Mouse (Mus musculus): ENCODE results near the gene Zfp978. TPM values are rescaled to one million over a fixed set of nuclear protein-coding genes. Genes with fewer than 3 reads are reported as not detected.
"Not testable (repeated sequence)": the region's sequence is repeated elsewhere in the genome, so short reads cannot be mapped to it uniquely, and the experiment has no call there.

Gene Zfp978
- polyA plus RNA-seq, 2 experiments from 2014 or later: not detected

DNA sequence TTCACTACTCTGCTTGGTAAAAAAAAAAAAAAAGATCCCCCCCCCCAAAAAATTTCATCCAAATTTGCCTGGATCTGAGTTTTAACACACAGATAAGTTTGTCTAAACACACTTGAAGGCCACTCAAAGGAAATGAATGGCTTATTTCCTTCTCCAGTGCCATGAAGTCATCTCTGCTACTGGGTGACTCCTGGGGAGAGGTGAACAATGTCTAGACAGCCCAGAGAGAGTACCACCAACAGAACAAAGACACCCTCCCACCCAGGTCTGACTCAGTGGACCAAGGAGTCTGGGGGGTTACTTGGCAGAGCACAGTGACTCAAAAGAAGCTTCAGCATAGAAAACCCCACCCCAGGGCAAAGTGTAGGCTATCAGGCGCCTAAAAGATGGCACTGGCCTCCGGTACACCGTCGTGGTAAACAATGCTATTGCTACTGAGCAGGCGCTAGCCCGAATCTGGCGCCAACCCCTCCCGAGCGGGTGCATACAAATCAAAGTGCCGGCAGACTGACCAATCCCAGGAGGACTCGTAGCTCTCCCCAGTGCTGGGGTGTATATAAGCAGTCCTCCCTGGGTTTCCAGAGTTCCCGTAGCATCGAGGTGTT, 9.6 kb upstream of the Zfp978 start:
- ATAC-seq: not testable (repeated sequence)

GRCm38 (mm10) chr4:147353626-147354025, 7.5 kb upstream of the Zfp978 start:
- ATAC-seq: not testable (repeated sequence)

DNA sequence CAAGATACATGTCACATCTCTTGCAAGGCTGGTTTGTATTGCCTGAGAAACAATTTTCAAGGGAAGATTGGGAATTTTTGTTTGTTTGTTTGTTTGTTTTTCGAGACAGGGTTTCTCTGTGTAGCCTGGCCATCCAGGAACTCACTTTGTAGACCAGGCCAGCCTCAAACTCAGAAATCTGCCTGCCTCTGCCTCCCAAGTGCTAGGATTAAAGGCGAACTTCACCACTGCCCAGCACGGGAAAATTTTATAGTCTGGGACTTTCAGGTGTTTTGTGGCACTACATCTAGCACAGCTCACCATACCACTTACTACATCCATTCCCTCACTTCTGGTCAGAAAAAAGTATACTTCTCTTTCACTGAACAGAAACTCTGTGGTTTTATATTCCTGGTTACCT, 5.1 kb upstream of the Zfp978 start:
- ATAC-seq: not testable (repeated sequence)

GRCm38 (mm10) chr4:147357195-147357594, 3.9 kb upstream of the Zfp978 start:
- not testable (repeated sequence) for ATAC-seq

DNA sequence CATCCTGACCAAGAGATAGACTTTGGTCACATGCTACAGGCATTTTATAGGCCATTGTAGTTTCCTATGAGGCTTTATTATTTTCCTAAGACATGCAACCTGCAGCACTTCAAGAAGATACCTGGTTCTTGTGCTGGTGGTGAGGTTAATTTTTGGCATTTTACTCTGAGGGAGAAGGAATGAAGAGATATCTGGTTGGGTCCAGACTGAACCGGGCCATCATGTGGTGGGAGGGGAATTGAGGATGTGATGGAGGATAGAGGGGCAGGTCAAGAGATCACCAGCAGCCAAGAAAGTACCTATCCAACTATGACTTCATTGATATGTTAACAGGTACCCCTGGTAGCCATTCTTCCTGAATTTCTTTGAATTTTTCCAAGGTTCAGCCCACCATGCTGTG, 769 bp downstream of the Zfp978 start:
- not testable (repeated sequence) for ATAC-seq

DNA sequence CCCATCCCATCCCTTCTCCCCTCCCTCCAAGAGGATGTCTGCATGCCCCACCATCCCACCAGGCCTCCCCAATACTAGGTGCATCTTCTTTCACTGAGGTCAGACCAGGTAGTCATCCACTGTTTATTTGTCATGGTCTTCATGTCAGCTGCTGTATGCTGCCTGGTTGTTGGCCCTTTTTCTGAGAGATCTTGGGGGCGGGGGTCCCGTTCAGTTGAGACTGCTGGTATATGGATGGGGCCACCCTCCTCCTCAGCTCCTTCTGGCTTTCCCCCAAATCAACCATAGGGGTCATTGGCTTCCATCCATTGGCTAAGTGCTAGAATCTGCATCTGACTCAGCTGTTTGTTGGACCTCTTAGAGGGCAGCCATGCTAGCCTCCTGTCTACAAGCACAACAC, 8.5 kb downstream of the Zfp978 start:
- ATAC-seq: not testable (repeated sequence)

- ATAC-seq: not testable (repeated sequence)
Measured at GRCm38 (mm10) chr4:147383199-147383598, 22.1 kb downstream of the Zfp978 start.

- ATAC-seq: not testable (repeated sequence)
Measured at GRCm38 (mm10) chr4:147397201-147397600, 36.1 kb downstream of the Zfp978 start.

- ATAC-seq: not testable (repeated sequence)
Measured at GRCm38 (mm10) chr4:147397934-147398682, 37.0 kb downstream of the Zfp978 start.

- not testable (repeated sequence) for ATAC-seq
Measured at GRCm38 (mm10) chr4:147398741-147399140, 37.6 kb downstream of the Zfp978 start.

DNA sequence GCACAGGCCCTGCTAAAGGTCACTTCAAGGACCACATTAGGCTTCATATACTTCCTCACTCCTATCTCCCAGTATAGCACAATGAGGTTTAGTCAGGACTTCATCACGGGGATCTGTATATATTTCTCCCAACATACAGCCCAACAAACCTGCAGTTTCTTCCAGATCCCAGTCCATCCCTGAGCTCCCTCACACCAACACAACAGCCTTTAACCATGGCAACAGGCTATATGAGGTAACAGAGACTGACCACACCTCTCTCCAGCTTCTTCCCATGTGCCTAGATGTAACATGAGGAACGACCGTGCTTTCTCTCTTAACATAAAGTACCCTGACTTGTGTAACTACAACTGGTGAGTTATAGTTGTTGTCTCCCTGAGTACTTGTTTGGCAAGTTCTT, 38.4 kb downstream of the Zfp978 start:
- not testable (repeated sequence) for ATAC-seq

DNA sequence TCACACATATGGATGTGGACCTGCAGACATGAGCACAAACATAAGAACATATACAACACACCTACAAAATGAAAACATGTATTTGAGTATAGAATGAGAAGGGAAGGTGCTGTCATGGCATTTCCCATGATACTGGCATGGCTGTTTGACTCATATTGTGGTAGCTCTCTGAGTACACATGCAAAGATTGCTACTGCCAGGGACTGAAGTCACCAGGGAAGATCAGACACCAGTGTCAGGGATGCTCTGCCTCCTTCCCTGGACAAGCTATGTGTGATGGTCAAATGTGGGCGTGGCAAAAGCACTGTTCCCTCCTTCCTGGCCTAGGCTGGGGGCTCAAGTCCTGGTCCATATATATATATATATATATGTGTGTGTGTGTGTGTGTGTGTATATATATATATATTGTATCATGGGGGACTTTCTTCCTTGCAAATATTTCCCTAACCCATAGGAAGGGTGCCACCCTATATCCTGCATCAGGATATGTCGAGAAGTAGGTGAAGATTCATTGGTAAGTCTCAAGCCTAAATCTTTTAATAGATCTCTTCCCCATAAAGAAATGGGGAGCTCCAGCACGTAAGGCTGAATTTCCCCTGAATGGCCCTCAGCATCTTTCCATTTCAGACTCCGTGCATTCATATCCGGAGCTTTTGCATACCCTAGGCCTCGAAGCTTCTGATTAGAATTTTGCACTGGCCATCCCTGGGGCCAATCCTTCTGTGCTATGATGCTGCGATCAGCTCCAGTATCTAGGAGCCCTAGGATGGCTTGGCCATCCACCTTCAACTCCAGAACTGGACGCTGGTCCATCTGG, 39.1 kb downstream of the Zfp978 start:
- ATAC-seq: not testable (repeated sequence)

- not testable (repeated sequence) for ATAC-seq
Measured at GRCm38 (mm10) chr4:147400848-147401715, 40.0 kb downstream of the Zfp978 start.

- ATAC-seq: not testable (repeated sequence)
Measured at GRCm38 (mm10) chr4:147401736-147402506, 40.8 kb downstream of the Zfp978 start.

DNA sequence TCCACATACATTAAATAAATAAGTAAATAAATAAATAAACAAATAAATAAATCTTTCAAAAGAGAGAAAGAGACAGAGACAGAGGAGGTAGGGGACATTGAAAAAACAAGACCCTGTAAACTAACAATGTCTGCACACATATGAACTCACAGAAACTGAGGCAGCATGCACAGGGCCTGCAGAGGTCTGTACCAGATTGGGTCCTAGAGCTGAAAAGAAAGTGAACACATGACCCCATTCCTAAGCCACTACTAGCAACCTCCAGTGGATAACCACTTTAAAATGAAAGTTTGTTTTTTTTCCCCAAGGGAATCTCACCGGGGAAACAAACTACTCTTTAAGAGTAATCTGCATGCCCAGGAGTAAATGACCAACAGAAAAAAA, 41.4 kb downstream of the Zfp978 start:
- not testable (repeated sequence) for ATAC-seq

DNA sequence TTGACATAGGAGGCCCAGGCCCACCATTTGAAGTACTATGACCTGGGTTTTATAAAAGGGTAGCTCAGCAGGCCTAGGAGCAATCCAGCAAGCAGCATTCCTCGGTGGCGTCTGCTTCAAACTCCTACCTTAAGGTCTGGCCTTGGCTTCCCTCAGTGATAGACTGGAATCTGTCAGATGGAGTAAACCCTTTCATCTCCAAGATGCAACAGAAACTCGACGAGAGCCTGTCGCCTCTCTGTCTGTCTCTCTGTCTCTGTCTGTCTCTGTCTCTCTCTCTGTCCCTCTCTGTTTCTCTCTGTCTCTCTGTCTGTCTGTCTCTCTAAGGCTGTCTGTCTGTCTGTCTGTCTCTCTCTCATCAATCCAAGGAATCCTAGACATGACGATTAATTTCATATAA, 42.4 kb downstream of the Zfp978 start:
- ATAC-seq: not testable (repeated sequence)

DNA sequence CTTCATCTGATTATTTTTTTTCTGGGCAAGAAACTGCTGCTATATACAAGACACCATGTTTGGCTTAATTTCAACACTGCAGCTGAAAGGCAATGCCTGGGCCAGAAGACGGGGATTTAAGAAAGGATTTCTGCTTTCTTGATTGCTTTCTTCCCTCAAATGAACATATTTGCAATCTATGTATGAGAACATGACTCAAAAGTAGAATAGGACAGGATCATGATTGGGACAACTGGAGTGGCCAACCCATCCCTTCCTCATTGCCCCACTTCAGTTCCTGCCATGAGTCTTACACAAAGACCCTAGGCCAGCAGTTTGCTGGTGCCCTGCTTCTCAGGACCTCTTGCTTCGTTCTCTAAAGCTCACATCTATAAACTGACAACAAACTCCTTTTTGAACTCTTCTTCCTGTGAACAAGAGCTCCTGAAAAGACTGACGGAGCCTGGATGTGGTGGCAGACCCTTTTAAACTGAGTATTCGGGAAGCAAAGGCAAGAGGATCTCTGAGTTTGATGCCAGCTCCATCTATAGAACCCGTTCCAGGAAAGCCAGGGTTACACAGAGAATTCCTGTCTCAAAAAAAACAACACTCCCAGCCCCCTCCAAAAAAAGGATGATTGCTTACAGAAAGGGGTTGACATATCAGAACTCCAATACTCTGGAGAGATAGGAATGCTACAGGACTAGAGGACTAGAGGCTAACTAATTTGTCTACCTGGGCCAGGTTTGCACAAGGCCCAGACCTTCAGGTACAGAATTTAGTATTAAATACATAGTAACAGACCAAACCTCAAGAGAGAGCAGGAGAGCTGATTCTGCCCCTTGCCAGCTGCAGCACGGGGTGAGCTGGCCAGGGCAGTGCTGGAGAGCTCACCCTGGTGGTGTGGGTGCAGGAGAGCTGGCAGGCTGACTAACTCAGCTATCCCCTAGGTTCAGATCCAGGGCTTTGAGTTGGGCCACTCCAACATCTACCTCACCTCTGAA, 43.1 kb downstream of the Zfp978 start:
- ATAC-seq: not testable (repeated sequence)

DNA sequence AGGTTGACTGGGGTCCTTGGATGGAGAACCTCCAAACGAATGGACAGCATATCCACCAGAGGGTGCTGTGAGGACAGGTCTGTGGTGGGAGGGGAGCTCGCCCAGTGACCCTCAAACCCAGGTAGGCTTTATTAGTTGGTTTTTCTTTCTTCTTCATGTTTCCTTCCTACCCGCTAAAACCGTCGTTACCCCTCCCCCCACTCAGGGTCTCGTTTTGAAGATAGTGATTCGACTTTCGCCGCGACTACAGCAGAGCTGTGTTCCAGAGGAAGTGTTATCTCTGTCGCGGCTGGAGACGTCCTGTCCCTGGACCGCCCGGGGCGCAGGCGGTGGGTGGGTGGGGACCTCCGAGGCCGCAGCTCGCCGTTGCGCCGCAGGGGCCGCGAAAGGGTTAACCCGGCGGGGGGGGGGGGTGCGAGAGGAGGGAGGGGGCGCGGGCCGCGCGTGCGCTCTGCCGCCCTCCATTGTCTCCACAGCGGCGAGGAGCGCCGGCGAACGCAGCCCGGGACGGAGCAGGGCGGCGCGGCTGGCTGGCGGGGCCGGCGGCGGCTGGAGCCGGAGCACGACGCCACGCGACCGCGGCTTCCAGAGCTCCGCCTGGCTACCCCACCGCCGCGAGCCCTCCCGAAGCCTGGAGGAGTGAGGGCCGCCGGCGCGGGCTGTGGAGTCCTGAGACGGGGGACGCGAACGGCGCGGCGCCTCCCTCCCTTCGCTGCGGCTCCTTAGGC, 45.8 kb downstream of the Zfp978 start:
- no peak for ATAC-seq

DNA sequence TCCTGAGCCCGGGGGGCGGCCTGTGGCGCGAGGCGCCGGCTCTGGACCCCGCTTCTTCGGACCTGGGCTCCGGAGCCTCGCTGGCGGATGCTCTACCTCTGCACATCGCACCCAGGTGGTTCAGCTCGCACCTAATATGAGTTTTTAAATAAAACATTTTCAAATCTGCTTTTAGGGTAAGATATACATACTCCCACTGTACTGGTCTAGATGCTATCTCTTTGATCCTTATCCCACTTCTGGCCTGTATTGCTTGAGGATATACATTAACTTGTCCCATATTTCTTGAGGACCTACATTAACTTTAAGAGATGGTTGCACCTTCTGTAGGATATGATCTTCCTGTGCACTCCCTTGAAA, 46.3 kb downstream of the Zfp978 start:
- ATAC-seq: no peak

DNA sequence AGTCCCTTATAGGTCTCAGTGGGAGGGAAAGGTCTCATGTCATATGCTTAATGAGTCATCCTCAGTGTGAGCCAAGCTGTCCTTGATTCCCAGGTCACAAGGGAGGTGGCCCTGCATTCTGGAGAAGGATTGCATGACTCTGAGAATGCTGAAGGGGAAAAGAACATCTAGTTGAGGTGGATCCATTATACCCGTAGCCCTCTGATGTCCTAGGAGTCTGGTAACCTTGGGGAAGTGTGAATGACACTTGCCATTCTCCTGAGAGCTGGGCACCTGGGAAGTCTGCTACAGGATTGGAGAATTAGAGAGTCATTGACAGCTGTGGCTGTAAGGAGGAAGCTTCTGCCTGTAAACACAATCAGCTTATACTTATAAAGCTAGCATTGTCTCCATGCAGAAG, 55.3 kb downstream of the Zfp978 start:
- not testable (repeated sequence) for ATAC-seq

All from CD4-positive, CD25-positive, alpha-beta regulatory T cell, adult 4 months (primary cell).